Mouse (Mus musculus): ENCODE measurements at regions not wholly inside any gene's neighbourhood (a gene's known extent, or its start where the extent isn't known, plus 50 kb on each side); places are given as distances from the start of the nearest gene placed in this dataset.
A peak's percentile ranks its signal among the peaks of the same experiment; 100 is the strongest.

DNA sequence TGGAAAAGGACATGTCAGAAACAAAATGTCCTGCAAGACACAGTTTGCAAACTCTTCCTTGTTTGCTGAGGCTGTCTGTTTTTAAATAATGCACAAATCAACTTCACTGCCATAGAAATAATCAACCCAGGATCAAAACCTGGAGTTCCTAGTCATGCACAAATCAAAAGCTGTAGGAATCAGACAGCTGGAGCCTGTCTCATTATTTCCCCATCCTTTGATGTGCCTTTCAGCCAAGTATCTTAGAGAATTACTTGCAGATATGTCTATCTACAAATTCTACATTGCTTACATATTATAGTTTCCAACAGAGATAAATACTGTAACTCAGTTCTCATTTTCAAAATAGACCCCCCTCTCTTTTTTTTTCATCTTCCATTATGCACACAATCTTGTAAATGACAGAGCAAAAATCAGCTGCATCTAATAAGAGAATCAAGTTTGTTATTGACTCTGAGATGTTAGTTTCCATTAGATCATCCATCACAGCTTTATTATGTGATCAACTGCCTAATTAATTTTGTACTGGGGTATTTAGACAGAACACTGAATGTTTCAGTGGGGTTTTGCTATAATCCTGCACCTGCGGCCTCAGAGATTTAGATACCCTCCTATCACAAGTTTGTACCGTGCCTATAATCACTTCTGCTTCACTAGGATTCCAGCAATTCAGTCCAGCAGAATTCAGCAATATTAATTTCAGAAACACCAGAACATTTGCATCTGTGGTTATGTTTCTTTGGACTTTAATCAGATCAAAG lies 798.9 kb upstream of the Tenm2 start:
- DNase-seq, result no peak

DNA sequence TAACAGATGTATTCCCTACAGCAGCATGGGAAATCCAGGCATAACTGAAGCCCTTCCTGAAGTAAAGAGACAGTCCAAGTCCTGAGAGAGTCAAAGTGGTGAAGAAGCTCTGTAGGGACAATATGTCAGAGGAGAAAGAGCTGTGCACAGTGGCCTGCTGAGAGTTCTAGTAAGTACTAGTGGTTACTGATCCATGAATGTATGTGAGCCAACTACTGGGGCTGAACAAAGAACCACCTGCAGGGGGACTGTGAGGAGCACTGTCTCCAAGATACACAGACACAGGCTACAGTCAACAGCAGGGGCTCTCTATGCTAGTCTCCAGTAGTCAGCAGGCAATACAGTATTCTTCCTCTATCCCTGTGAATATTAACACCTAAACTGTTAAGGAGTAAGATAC lies 785.9 kb upstream of the Tenm2 start:
- DNase-seq, result no peak

DNA sequence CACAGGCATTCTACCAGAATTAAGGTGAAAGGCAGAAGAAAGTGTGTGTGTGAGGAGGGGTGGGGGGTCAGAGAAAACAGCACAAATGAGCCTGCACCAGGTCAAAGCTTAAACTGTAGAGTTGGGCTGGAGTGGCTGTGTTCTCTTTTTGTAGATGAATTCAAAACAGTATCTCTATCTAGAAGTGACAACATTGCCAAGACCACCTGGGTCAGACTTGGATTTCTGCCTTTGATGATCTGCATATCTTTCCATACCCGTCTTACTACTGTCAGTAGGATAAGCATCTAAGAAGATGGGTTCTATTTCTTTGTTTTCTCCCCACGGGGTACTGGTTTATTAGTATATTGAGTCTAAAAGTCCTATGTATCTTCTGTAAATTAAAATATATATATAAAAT lies 742.4 kb upstream of the Tenm2 start:
- no peak for DNase-seq

DNA sequence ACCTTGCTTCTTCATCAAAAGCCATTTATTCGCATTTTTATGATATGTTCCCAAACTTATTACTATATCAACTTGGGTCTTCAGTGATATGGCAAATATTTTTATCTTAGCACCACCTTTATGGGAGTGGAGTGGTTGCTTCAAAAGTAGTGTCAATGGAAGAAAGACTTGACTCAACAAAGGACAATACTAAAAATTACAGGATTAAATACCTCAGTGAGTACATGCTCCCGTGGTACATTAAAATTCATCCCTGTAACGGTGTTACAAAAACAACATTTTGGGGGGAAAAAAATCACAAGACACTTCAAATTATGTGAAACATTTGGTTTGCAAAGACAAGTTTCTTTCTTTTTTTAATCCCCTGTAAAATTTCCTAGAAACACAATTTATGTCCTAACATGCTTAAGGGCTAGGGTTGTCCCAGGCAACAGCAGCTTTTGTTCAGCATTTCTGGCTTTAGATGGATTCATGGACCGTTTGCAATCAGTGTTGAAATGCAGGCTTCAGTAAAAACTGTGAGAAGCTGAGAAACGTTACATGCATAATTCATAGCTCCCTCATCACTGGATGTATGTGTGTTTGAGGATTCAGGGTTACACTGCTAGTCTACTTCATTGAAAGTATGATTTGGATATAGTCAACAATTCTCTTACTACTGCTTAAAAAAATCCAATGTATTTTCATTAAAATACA lies 700.8 kb upstream of the Tenm2 start:
- no peak for DNase-seq

DNA sequence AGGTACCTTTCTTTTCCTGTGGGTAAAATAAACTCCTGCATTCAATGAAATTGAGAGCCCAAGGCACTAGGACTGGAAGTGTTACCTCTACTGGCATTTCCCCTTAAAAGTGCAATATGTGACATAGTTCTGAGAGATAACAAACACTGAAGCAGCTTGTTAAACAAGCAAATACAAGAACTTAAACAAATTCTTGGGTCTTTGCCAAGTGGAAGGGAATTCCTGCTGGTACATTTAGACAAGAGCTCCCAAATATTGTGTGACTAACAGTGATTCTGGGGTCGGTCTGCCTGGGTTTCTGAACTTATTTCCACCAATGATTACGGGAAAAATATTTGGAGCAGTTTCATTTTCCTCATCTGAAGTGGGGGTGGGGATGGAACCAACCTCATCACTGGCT lies 677.4 kb upstream of the Tenm2 start:
- no peak for DNase-seq

DNA sequence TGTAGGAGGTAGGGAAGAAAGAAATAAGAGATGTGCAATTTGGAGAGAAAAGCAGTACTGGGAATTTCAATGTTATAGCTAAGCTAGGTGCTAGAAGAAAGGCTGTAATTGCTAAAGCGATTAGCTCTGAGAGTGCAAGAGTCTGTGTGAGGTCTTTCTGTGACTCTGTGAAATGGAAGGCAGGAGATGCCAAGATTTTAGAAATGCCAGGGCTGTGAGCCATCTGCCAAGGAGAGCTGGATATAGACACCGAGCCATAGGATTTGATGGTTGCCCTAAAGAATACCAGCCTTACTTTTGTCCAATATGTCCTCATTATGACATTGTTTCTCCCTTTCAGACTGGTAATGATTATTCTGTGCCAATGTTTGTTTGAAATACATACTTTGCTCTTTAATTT lies 669.2 kb upstream of the Tenm2 start:
- DNase-seq, result no peak

DNA sequence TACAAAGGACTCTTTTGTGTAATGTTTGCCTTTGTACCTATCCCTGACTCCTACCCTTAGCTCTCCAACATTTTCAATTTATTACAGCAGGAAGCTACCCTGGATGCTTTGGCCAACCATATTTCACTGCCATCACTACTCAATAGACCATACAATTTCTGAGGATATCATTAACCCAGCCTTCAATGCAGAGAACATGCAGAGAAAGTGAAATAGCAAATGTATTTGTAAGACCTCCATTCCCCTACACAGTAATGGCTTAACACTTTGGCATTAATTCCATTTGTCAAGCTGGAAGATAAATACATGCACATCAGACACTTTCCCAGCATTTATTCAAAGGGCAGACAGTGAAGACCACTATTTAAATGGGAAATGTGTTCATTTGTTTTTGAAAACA lies 661.9 kb upstream of the Tenm2 start:
- DNase-seq, result no peak

DNA sequence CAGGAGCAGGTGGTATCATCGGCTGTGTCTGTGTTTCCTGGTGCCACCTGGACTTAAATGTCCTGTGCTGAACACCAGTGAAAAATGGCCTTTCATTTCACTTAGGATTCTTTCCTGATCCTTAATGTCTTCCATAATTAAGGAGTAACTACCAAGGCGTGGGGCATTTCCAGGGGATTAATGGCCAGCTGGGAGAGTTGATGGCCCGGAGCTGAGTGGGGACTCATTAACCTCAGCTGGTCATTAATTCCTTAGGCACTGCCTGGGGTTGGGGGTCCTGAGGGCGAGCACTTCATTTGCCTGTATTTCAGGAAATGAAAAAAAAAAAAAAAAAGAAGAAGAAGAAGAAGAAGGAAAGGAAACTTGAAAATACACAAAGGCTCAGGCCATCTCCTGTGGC lies 647.0 kb upstream of the Tenm2 start:
- DNase-seq, result no peak

DNA sequence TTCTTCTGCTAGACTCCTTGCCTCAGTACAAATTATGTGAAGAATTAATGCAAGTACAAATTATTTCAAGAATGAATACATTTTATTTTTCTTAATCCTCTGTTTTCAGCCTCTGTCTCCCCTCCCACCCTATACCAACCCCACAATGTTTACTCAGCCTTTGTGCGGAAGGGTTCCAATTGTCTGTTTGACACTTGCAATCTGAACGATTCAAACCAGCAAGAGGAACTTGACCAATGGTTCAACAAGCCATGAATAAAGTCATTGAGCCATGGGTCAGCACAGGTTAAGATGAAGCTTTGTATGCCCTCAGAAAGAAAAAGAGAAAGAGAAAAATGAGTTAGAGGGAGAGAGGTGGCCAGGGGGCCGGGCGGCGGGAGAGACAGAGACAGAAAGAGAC lies 601.5 kb upstream of the Tenm2 start:
- no peak for DNase-seq

DNA sequence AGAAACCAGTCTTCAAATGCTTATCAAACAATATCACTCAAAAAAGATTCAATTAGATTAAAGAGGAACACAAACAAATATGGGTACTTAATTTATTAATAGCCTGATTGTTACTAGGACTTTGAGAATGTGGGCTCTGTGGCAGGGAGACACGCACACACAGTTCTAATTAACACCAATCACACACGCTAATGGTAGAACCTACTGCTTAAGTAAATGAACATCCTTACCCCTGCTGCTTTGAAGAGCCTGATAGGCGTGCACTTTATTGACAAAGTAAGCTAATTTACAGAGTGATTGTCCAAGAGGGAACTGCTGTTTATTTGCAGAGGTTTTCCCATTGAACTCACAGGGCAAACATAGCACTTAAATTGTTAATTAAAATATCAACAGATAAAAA lies 595.2 kb upstream of the Tenm2 start:
- no peak for DNase-seq

DNA sequence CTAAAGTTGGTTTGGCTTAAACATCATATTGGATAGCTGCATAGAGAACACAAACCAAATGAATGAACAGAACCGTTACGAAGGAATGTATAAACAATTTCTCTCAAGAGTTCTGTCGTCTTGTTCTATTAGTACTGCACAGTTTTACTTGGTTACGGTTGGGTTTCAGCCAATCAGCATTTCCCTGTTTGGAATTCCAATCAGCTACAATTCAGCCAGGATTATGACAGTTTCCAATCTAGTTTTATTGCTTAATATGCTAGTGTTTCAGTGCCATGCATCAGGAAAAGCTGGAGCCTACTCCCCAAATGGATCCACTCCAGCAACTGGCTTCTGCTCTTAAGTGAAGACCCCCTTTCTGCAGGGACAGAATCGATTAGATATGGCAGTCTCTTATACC lies 571.0 kb upstream of the Tenm2 start:
- DNase-seq, result peak; percentile 0

DNA sequence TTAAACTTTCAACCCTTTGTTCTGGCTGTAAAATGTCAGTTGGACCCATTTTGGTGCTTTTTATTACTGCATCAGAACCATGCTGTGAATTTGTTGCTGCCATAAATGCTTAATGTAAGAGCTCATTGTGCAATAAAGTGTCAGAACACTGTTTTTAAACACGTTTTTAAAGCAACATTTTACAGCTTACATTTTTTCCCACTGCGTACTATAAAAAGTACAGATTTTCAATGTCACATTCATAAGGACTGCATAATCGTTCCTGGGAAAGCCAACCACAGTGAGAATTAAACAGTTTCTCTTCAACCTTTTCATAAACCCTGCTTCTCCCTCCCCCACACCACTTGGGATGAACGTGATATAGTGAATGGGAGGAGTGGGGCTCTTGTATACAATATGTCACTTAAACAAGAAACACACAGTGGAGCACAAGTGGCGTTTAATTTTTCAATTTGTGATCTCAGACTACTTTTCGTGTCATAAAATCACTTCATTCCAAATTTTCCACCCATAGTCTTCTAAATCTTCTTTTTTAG lies 563.1 kb upstream of the Tenm2 start:
- no peak for DNase-seq

DNA sequence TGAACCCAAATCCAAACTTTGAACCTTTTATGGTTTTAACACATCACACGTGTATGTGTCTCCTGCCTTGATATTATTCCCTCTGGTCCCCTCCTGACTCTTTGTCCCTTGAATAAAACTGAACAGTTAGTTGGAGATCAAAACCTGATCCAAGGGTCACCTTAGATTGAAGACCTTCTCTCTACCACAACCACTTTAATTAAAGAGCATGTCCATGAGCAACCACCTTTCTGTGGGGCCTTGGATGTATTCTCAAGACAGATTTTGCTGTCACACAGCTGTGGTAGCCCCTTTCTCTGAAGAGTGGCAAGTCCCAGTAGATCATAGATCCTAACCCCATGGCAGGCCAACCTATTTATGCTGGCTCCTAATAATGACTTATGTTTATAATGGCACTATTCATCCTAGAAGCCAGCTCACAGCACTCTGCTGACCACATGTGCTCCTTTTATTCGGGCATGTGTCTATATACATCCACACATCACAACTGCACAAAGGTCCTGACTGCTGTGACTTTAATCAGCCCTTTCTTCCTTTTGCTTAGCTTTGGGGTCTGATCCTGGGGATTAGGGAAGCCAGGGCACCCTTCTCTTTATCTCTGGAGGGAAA lies 536.8 kb upstream of the Tenm2 start:
- no peak for DNase-seq

DNA sequence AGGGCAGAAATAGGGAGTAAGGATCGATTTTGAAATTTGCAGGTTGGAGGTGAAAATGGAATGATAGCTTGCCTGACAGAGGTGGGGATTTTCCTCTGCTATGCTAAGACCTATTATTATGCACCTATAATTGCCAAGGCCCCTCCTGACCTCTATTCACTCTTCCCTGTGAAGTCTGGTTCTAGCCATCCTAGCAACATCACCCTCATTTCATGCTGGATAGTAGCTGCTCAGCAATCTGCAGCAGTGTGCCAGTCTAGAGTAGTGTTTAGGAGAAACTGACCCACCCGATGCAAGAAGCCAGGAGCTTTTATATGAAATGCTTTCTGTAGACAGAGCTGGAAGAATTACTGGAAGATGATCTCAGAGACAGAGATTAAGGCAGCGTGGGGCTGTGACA lies 535.1 kb upstream of the Tenm2 start:
- DNase-seq, result no peak

DNA sequence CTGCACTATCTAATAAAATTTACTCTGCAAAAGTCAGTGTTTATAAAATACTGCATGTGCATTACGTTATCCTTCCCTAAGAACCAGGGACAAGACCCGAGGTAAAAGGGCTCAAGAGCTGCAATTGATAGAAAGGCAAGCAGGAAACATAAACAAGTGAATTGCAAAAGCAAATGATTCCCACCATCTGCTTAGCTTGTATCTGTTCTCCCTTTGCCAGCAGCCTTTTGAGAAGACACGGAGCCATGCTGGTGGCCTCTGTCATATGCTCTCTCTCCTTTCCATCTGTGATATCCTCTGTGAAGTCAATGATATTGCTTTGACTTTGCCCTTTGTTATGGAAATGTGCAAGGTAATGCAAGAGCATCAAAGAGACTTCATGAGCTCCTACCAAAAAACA lies 532.4 kb upstream of the Tenm2 start:
- DNase-seq, result no peak

DNA sequence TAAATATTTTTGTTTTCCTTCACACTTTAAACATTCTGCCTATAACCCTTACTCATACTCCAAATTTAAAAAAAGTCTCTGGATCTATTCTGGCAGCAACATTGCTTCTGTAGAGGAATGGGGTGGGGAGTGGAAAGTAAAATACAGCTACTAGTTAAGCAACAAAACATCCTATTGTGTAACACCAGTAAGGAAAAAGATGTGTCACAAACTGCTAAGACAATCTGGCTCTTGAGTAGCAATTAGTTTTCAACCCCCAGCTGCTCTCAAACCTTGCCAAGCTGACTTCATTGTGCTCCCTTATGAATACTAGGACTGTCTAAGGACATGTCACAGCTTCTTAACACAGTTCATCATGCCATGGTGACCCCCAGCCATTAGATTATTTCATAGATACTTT lies 500.2 kb upstream of the Tenm2 start:
- peak; percentile 26 for DNase-seq

DNA sequence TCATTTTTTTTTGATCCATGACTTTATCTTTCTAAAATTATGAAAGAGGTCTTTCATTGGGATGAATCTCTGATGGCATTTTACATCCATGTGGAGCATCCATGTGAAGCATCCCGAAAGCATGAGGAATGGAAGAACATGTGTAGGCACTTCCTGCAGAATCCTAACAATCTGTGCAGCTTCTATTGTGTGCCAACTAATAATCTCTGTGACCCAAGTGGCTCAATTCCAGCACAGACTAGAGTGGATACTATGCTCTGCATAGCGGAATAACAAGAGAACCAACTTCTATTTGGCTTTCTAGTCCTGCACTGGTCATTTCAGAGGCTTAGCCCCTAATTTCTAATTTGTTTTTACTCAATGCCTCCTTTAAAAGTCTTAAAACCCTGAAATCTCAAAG lies 499.7 kb upstream of the Tenm2 start:
- no peak for DNase-seq

DNA sequence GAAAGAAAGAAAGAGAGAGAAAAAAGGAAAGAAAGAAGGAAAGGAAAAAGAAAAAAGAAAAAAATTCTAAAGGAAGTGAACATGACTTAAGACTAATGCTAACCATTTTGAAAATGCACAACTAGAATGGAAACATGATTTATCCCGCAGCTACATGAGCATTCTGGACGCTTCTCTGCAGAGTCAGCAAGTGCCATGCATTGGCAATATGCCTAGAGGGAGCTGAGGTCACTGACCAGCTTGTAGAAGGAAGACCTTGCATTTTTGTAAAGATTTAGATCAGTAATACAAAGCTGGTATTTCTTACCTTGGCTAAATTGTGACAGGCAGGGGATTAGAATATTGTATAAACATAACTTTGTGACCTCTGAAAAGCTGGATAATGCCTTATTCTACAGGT lies 461.2 kb upstream of the Tenm2 start:
- DNase-seq, result no peak

DNA sequence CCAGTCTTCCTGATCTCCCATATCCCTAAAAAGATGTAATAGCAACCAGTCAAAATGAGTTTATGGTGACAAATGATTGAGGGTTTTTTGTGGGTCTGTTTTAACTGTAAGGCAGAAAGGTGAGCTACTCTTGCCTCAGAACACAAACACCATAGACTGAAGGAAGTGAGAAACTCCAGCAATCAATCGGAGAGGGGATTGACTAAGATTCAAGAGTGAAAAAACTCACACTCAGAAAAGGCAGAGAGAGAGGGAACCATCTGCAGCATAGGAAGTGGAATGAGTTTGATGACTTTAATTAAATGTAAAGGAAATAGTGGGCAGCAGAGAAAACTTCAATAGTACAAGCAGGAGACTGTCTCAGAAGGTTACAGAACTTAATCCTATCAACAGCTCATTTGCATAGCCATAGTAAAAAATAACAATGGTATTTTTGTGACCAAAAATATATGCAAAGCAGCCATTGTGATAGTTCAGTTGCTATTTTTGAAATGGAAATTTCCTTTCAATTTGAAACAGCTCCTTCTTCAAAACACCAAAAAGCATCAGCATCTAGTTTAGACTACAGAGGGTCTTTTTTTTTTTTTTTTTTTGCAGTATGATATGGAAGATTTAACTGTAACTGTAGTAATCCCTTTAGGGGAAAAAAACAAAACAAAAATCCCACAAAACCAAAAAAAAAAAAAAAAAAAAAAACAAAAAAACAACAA lies 442.9 kb upstream of the Tenm2 start:
- no peak for DNase-seq

DNA sequence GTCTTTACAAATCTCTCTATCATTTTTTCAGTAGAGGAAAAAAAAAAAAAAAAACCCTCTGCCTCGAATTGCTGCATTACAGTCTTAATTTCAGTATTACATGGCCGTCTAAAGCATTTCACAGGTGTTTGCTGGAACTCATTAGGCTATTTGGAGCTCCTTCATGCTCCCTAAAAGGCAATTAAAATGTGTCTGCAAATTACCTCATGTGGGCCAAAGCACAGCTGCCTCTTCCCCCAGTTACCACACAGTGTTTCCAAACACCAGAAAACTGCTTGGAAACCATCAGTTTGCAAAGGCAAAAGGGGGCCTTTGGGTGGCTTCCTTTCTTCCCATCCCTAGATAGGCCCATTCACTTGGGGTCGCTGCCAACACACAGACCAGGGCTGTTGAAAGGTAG lies 435.6 kb upstream of the Tenm2 start:
- no peak for DNase-seq

DNA sequence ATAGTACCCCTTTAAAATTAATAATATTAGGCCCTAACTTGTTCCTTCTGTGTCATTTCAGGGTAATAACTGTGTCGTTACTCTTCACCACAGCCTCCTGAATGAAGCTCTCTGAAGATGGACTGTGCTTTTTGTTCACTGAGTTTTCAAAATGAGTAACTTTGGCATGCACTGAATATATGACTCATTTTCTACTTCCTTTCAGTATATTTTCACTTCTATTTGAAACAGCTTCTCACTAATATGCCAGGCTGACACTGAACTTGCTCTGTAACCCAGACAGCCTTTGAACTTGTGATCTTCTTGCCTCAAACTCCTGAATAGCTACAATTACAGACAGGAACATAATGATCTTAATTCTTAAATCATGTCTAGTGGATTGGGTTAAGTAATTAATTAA lies 431.2 kb upstream of the Tenm2 start:
- no peak for DNase-seq

DNA sequence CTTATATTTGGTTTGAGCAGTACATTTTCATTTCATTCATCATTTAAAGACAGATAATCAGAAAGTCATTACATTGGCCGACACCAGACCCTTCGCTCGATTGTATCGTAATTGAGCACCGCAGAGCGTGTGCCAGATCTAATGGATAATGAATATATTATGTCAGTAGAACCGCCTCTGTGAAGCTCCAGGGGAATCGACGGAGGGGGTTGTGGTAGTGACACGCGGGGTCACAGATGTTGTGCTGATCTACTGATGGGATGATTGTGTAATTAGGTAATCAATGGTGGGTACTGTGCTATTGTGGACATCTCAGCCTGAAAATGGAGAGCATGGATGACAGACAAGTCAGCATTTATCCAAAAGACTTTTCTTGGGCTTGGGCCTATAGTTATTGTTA lies 414.3 kb upstream of the Tenm2 start:
- DNase-seq, result no peak

DNA sequence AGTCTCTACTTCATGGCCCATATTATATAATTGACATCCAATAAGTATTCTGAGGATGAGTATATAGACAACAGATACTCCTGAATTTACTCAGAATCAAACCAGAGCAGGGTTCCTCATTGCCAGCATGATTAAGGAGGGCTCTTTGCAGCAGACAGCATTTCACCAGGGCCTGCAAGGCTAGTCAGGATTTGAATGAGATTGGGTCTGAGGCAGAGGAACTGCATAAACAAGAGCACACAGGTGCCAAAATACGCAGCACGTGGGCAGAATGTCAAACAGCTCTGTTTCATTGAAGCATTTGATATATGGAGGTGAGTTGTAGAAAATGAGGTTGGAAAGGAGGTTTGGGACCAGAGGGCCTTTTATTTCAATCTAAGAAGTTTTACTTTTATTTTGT lies 387.5 kb upstream of the Tenm2 start:
- DNase-seq, result no peak

DNA sequence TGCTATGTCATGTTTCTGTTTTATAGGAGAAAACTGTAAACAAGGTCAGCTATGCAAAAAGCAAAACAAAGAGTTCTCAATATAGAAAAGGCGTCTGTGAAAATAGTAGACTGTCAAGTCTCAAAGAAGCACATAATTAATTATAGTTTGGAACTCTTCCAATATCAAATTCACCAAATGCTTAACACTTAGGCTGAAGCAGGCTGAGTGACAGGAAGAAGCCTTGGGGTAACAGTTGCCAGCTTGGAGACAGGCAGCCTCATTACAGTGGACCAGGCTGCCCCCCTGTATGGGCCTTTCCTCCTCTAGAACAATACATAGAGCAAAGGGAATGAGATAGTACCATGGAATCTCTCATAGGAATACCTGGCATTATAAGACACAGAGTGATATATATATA lies 364.8 kb upstream of the Tenm2 start:
- no peak for DNase-seq

All from lung, postnatal 36 days (tissue).